Mouse (Mus musculus) v-Abl transformed pro-B cells (cell line): ENCODE results near the gene Fam102a.

ENCODE experiments used
- in situ Hi-C, 2 experiments: fragments of 400-800 bp; cut with MboI; formaldehyde crosslinking; loops; one replicate each; pipeline ENCODE4 v1.15.1; 2025; ENCODE audit not compliant: unreplicated experiment in 2 of 2

The Fam102a gene

GRCm38 (mm10) chr2:32541333-32541908, 6.3 kb downstream of the Fam102a start:
- in situ Hi-C loops = no loop called here

- in situ Hi-C loops = no loop called here
These were observed 6.9 kb downstream of the Fam102a start for GRCm38 (mm10) chr2:32541986-32542573.

- in situ Hi-C loops = no loop called here
These were observed 7.9 kb downstream of the Fam102a start for GRCm38 (mm10) chr2:32543031-32543449.

- in situ Hi-C loops = no loop called here
These were observed 11.8 kb downstream of the Fam102a start for GRCm38 (mm10) chr2:32546951-32547350.

- in situ Hi-C loops = no loop called here
These were observed 12.2 kb downstream of the Fam102a start for GRCm38 (mm10) chr2:32547380-32547779.

GRCm38 (mm10) chr2:32547964-32548739, 13.0 kb downstream of the Fam102a start:
- in situ Hi-C loops = no loop called here

- in situ Hi-C loops = no loop called here
These were observed 14.0 kb downstream of the Fam102a start for GRCm38 (mm10) chr2:32549171-32549570.

GRCm38 (mm10) chr2:32549764-32550163, 14.6 kb downstream of the Fam102a start:
- in situ Hi-C loops = no loop called here

- in situ Hi-C loops = no loop called here
These were observed 16.1 kb downstream of the Fam102a start for GRCm38 (mm10) chr2:32551236-32551635.

- in situ Hi-C loops = no loop called here
These were observed 18.5 kb downstream of the Fam102a start for GRCm38 (mm10) chr2:32553592-32554148.

GRCm38 (mm10) chr2:32555484-32555883, 20.4 kb downstream of the Fam102a start:
- in situ Hi-C loops = no loop called here

GRCm38 (mm10) chr2:32556019-32556418, 20.9 kb downstream of the Fam102a start:
- in situ Hi-C loops = no loop called here

GRCm38 (mm10) chr2:32559570-32559969, 24.4 kb downstream of the Fam102a start:
- in situ Hi-C loops = no loop called here

- in situ Hi-C loops = loop anchor here (5.0 kb wide), 4 partner anchors 34 to 264 kb away; partner anchors contain the start of gene Ptges2 (in 1 of the 2)
These were observed 31.5 kb downstream of the Fam102a start for GRCm38 (mm10) chr2:32566536-32567063.

- in situ Hi-C loops = loop anchor here (5.0 kb wide), 4 partner anchors 36 to 266 kb away; partner anchors contain the start of gene Ptges2 (in 1 of the 2)
These were observed 33.0 kb downstream of the Fam102a start for GRCm38 (mm10) chr2:32568149-32568548.

- in situ Hi-C loops = loop anchor here (5.0 kb wide), 4 partner anchors 37 to 267 kb away; partner anchors contain the start of gene Ptges2 (in 1 of the 2)
These were observed 33.8 kb downstream of the Fam102a start for GRCm38 (mm10) chr2:32568941-32569340.

- in situ Hi-C loops = no loop called here
These were observed 35.8 kb downstream of the Fam102a start, which contains the start of gene Dpm2 for GRCm38 (mm10) chr2:32570698-32571494. Dpm2 (plus strand) TSS chr2:32570858.

- in situ Hi-C loops = no loop called here
These were observed 37.1 kb downstream of the Fam102a start for GRCm38 (mm10) chr2:32572196-32572595.

- in situ Hi-C loops = no loop called here
These were observed 39.4 kb downstream of the Fam102a start, which contains the start of gene Pip5kl1 for GRCm38 (mm10) chr2:32574497-32574896. Pip5kl1 (plus strand) TSS chr2:32574797.
